In the genomic region with DNA sequence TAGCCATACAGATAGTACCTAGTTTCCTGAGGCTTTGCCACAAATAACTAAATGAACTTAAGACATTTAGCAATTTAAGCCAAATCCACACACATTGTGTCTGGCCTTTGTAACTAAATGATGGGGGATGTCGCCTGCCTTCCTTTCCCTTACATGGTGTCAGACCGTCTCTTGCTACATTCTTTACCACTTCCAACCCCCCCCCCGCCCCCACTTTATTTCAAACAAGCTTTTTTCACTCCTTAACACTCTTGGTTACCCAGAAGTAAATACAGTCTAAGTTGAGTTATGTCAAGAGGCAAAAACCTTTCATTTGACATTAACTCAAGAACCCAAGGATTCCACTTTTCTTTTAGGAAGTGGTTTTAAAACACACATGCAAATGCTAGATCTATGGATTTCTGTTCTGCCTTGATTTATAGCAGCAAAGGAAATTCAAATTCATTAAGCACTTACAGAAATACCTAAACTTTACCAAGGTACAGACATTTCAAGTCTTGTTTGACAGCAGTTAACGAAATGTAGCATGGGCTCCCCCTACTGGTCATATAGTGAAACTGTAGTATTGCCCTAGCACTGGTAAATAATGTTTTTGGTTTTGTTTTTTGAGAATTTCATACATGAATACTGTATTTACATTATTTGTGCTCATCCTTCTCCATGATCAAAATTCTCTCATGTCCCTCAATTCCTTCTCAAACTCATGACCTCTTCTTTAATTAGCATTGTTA, we compare ENCODE assay signal across 9 mouse cellular contexts.
DNase-seq lines count a peak whose midpoint lies in the region; TF ChIP-seq lines count a peak whose summit lies in the region.
"Had no signal": no experiment of that assay in that cellular context is flagged by ENCODE, and none has a peak within 500 bp of the region (broad histone marks: within the 10 kb centered on the region; RNA-seq: fewer than 3 reads in every experiment).

No protein-coding gene starts in this region.

- H3K4me1 ChIP-seq in embryonic fibroblast, embryonic 13.5 days (ENCODE audit: control insufficient read depth, insufficient read depth, low read length), result peaks cover 3% of the 10 kb centered on the region
- H3K4me1 ChIP-seq: midbrain, embryonic 12.5 days had no signal

- 0 out of 2 replicates have a peak overlapping the region, but pooled peaks have one; percentile 19 for H3K27ac ChIP-seq in embryonic fibroblast, embryonic 13.5 days (ENCODE audit: insufficient read depth, low read length)
- H3K27ac ChIP-seq: midbrain, embryonic 12.5 days had no signal

- TF ChIP-seq CTCF in embryonic fibroblast, embryonic 13.5 days (IDR thresholded peaks at IDR 0.05; ENCODE audit: borderline replicate concordance, insufficient read depth, low read length), result no peak

- TF ChIP-seq POLR2A in embryonic fibroblast, embryonic 13.5 days (IDR thresholded peaks at IDR 0.05; ENCODE audit: low read depth, low read length), result no peak

- no peak overlapping the region for H3K4me3 ChIP-seq in embryonic fibroblast, embryonic 13.5 days (ENCODE audit: insufficient read depth, low read length)
- H3K4me3 ChIP-seq: midbrain, embryonic 12.5 days had no signal

- intact Hi-C loops in left cerebral cortex, postnatal 14 days (cut with DNase I), result loop anchor here (2.0 to 10.0 kb wide), 3 partner anchors 346 to 834 kb away; no protein-coding TSS in a partner anchor

- DNase-seq in cerebellum, adult 8-10 months, result peak; percentile 26
- no peak for DNase-seq in cerebellum, postnatal 4 days (ENCODE audit: low spot score in 2 of 2)
- peak; percentile 43 to 55 for DNase-seq in left cerebral cortex, postnatal 14 days (ENCODE audit: low spot score in 2 of 2)
- DNase-seq in left cerebral cortex, adult 9 months (ENCODE audit: low spot score in 2 of 2), result no peak
- peak; percentile 43 for DNase-seq in MEL-GATA-1-ER (ENCODE audit: extremely low read depth, low read depth)
- DNase-seq in natural killer cell, adult 2 months (ENCODE audit: low spot score in 2 of 2), result peak; percentile 5 to 7
- no peak for DNase-seq in frontal cortex, postnatal 10 days (ENCODE audit: low spot score in 2 of 2)

Comparison
In these comparisons a context has a peak if more than half of its experiments do, and no peak if none do; other contexts are left out.
1. DNase-seq: peak in cerebellum, adult 8-10 months (single experiment), left cerebral cortex, postnatal 14 days (2 of 2), MEL-GATA-1-ER (single experiment) and natural killer cell, adult 2 months (2 of 2); none in cerebellum, postnatal 4 days (0 of 2), left cerebral cortex, adult 9 months (0 of 2) and frontal cortex, postnatal 10 days (0 of 2).